Mouse (Mus musculus) right cerebral cortex, postnatal 4 days (tissue): Measurements from ENCODE around the gene Sh3kbp1.
A peak's percentile ranks its signal among the peaks of the same experiment; 100 is the strongest.
"Not testable (repeated sequence)": the region's sequence is repeated elsewhere in the genome, so short reads cannot be mapped to it uniquely, and the experiment has no call there.

Experiments used
- DNase-seq: peaks from one replicate; pipeline ENCODE4 v3.0.0-alpha.2; 2022

Gene Sh3kbp1

GRCm38 (mm10) chrX:159626907-159627587, at the start of gene Sh3kbp1:
Sh3kbp1 (plus strand) TSS chrX:159627272.
- DNase-seq, result peak; percentile 65

- DNase-seq, result not testable (repeated sequence)
These were observed 42.3 kb upstream of the Sh3kbp1 start for GRCm38 (mm10) chrX:159584738-159585137.

GRCm38 (mm10) chrX:159591633-159592032, 35.4 kb upstream of the Sh3kbp1 start:
- DNase-seq, result no peak

- no peak for DNase-seq
These were observed 29.6 kb upstream of the Sh3kbp1 start for GRCm38 (mm10) chrX:159597502-159597901.

- no peak for DNase-seq
These were observed 22.2 kb upstream of the Sh3kbp1 start for GRCm38 (mm10) chrX:159604832-159605231.

- DNase-seq, result no peak
These were observed 20.1 kb upstream of the Sh3kbp1 start for GRCm38 (mm10) chrX:159606936-159607335.

GRCm38 (mm10) chrX:159626208-159626906, 715 bp upstream of the Sh3kbp1 start:
- no peak for DNase-seq

GRCm38 (mm10) chrX:159627588-159628566, 805 bp downstream of the Sh3kbp1 start:
- peak; percentile 32 for DNase-seq

GRCm38 (mm10) chrX:159628629-159629028, 1.6 kb downstream of the Sh3kbp1 start:
- DNase-seq, result no peak

GRCm38 (mm10) chrX:159629203-159629602, 2.1 kb downstream of the Sh3kbp1 start:
- DNase-seq, result no peak

GRCm38 (mm10) chrX:159638500-159639227, 11.6 kb downstream of the Sh3kbp1 start:
- DNase-seq, result no peak

GRCm38 (mm10) chrX:159639991-159640390, 12.9 kb downstream of the Sh3kbp1 start:
- DNase-seq, result no peak

GRCm38 (mm10) chrX:159645314-159645713, 18.2 kb downstream of the Sh3kbp1 start:
- DNase-seq, result no peak

- no peak for DNase-seq
These were observed 20.5 kb downstream of the Sh3kbp1 start for GRCm38 (mm10) chrX:159647564-159647963.

GRCm38 (mm10) chrX:159648598-159648997, 21.5 kb downstream of the Sh3kbp1 start:
- DNase-seq, result no peak

GRCm38 (mm10) chrX:159650130-159650678, 23.1 kb downstream of the Sh3kbp1 start:
- DNase-seq, result no peak

GRCm38 (mm10) chrX:159650727-159651126, 23.7 kb downstream of the Sh3kbp1 start:
- no peak for DNase-seq

- DNase-seq, result no peak
These were observed 44.3 kb downstream of the Sh3kbp1 start for GRCm38 (mm10) chrX:159671388-159671787.

GRCm38 (mm10) chrX:159672466-159672865, 45.4 kb downstream of the Sh3kbp1 start:
- no peak for DNase-seq

- DNase-seq, result no peak
These were observed 49.2 kb downstream of the Sh3kbp1 start for GRCm38 (mm10) chrX:159676242-159676641.

- DNase-seq, result no peak
These were observed 50.7 kb downstream of the Sh3kbp1 start for GRCm38 (mm10) chrX:159677585-159678319.
